ENCODE assay signal across 15 mouse cellular contexts in genomic region chr14:23710954-23711353, GRCm38 (mm10).
DNase-seq lines count a peak whose midpoint lies in the region; ATAC-seq and TF ChIP-seq lines count a peak whose summit lies in the region.
"Had no signal": no experiment of that assay in that cellular context is flagged by ENCODE, and none has a peak within 500 bp of the region (broad histone marks: within the 10 kb centered on the region; RNA-seq: fewer than 3 reads in every experiment).

No protein-coding gene starts in this region.

- peak; percentile 54; the same call in 1 of the 2 replicates for ATAC-seq in forebrain, postnatal 0 days
- ATAC-seq: CD4-positive, CD25-positive, alpha-beta regulatory T cell, adult 4 months; inflammation-experienced regulatory T-cells, adult 6 months; liver, postnatal 0 days had no signal

- peak in 1 of 2 experiments; percentile 29 for DNase-seq in layer of hippocampus, adult 2 months (ENCODE audit: low spot score in 2 of 2)
- no peak for DNase-seq in layer of hippocampus, postnatal 10 days (ENCODE audit: low spot score in 2 of 2)
- peak; percentile 55 for DNase-seq in forebrain, postnatal 0 days
- DNase-seq in left cerebral cortex, postnatal 36 days (ENCODE audit: low spot score in 2 of 2) = peak; percentile 31 to 33
- DNase-seq in right cerebral cortex, postnatal 10 days (ENCODE audit: low spot score in 2 of 2) = peak; percentile 57 to 74
- DNase-seq in kidney, adult 9 months = no peak
- no peak for DNase-seq in limb, embryonic 10.5 days (ENCODE audit: low spot score)
- DNase-seq: cerebellum, adult 9-11 months; kidney, postnatal 10 days; liver, postnatal 0 days; thymus, postnatal 14 days had no signal

- no peak overlapping the region for H3K9ac ChIP-seq in forebrain, postnatal 0 days
- H3K9ac ChIP-seq: limb, embryonic 12.5 days; liver, postnatal 0 days had no signal

- 70% methylated on average over 7 of the region's 7 CpGs for WGBS in forebrain, postnatal 0 days
- WGBS in limb, embryonic 10.5 days = 81% methylated on average over 7 of the region's 7 CpGs

- no peak overlapping the region for H3K4me3 ChIP-seq in layer of hippocampus, adult 2 months
- H3K4me3 ChIP-seq in forebrain, postnatal 0 days (ENCODE audit: low read depth, low read length) = no peak overlapping the region
- H3K4me3 ChIP-seq in limb, embryonic 10.5 days = no peak overlapping the region
- H3K4me3 ChIP-seq: limb, embryonic 12.5 days; myocyte had no signal

- no peak overlapping the region for H3K4me2 ChIP-seq in forebrain, postnatal 0 days (ENCODE audit: low read depth)
- H3K4me2 ChIP-seq: limb, embryonic 12.5 days had no signal

- H3K36me3 ChIP-seq in forebrain, postnatal 0 days (ENCODE audit: insufficient read depth) = no peaks in the 10 kb centered on the region
- H3K36me3 ChIP-seq in limb, embryonic 10.5 days = no peaks in the 10 kb centered on the region
- H3K36me3 ChIP-seq: limb, embryonic 12.5 days had no signal

- TF ChIP-seq CTCF in layer of hippocampus, adult 2 months (conservative IDR thresholded peaks at IDR 0.05) = no peak
- TF ChIP-seq CTCF in forebrain, postnatal 0 days (IDR thresholded peaks at IDR 0.05; ENCODE audit: low read depth) = no peak

- peak overlapping the region; percentile 64; the same call in 1 of the 2 replicates for H3K27ac ChIP-seq in layer of hippocampus, adult 2 months
- H3K27ac ChIP-seq in forebrain, postnatal 0 days (ENCODE audit: low read depth, low read length) = peak overlapping the region; percentile 15; the same call in 1 of the 2 replicates
- no peak overlapping the region for H3K27ac ChIP-seq in limb, embryonic 10.5 days
- H3K27ac ChIP-seq: limb, embryonic 12.5 days had no signal

- no peaks in the 10 kb centered on the region for H3K9me3 ChIP-seq in forebrain, postnatal 0 days (ENCODE audit: low read length)
- H3K9me3 ChIP-seq in limb, embryonic 10.5 days (replicated peaks) = no peaks in the 10 kb centered on the region
- H3K9me3 ChIP-seq: limb, embryonic 12.5 days had no signal

- intact Hi-C loops in left cerebral cortex, postnatal 36 days (cut with DNase I) = no loop called here

- no peaks in the 10 kb centered on the region for H3K4me1 ChIP-seq in forebrain, postnatal 0 days (ENCODE audit: insufficient read depth)
- H3K4me1 ChIP-seq in limb, embryonic 10.5 days = peaks cover 24% of the 10 kb centered on the region

- no peaks in the 10 kb centered on the region for H3K27me3 ChIP-seq in forebrain, postnatal 0 days (ENCODE audit: insufficient read depth, low read length)
- H3K27me3 ChIP-seq in limb, embryonic 10.5 days (ENCODE audit: low read depth, poor library complexity, severe bottlenecking) = 0 out of 2 replicates have a peak, but pooled peaks cover 3% of the 10 kb centered on the region

Comparison
In these comparisons a context has a peak if more than half of its experiments do, and no peak if none do; other contexts are left out.
1. DNase-seq: peak in forebrain, postnatal 0 days (single experiment), left cerebral cortex, postnatal 36 days (2 of 2) and right cerebral cortex, postnatal 10 days (2 of 2); none in layer of hippocampus, postnatal 10 days (0 of 2), kidney, adult 9 months (single experiment) and limb, embryonic 10.5 days (single experiment).